ENCODE assay signal across 9 mouse cellular contexts in genomic region chr16:89872011-89872942, GRCm38 (mm10).
DNase-seq lines count a peak whose midpoint lies in the region; ATAC-seq lines count a peak whose summit lies in the region.
"Had no signal": no experiment of that assay in that cellular context is flagged by ENCODE, and none has a peak within 500 bp of the region (broad histone marks: within the 10 kb centered on the region; RNA-seq: fewer than 3 reads in every experiment).

No protein-coding gene starts in this region.

- no peak overlapping the region for H3K9ac ChIP-seq in hindbrain, embryonic 11.5 days (ENCODE audit: low read depth, low read length)
- peak overlapping the region; percentile 21; the same call in 1 of the 2 replicates for H3K9ac ChIP-seq in liver, embryonic 11.5 days (ENCODE audit: low read depth, low read length)

- peaks cover 9% of the 10 kb centered on the region; the same call in 1 of the 2 replicates for H3K9me3 ChIP-seq in hindbrain, embryonic 10.5 days
- H3K9me3 ChIP-seq in hindbrain, embryonic 11.5 days (ENCODE audit: control insufficient read depth, low read length), result no peaks in the 10 kb centered on the region
- H3K9me3 ChIP-seq in liver, embryonic 11.5 days (ENCODE audit: control insufficient read depth, low read length), result no peaks in the 10 kb centered on the region

- H3K4me1 ChIP-seq in hindbrain, embryonic 10.5 days (replicated peaks), result peaks cover 38% of the 10 kb centered on the region
- no peaks in the 10 kb centered on the region; the same call in 1 of the 2 replicates for H3K4me1 ChIP-seq in hindbrain, embryonic 11.5 days (replicated peaks; ENCODE audit: control insufficient read depth, insufficient read depth, low read length)
- H3K4me1 ChIP-seq in liver, embryonic 11.5 days (replicated peaks; ENCODE audit: control insufficient read depth, insufficient read depth, low read length), result peaks cover 23% of the 10 kb centered on the region

- no peaks in the 10 kb centered on the region for H3K27me3 ChIP-seq in hindbrain, embryonic 10.5 days (ENCODE audit: insufficient read depth, poor library complexity, severe bottlenecking)
- H3K27me3 ChIP-seq in hindbrain, embryonic 11.5 days (ENCODE audit: control insufficient read depth, insufficient read depth, low read length), result no peaks in the 10 kb centered on the region
- no peaks in the 10 kb centered on the region for H3K27me3 ChIP-seq in liver, embryonic 11.5 days (replicated peaks; ENCODE audit: control insufficient read depth, insufficient read depth, low read length)

- ATAC-seq in hindbrain, embryonic 11.5 days (ENCODE audit: low FRiP score), result no peak
- peak; percentile 82 for ATAC-seq in liver, embryonic 11.5 days (replicated peaks; ENCODE audit: low FRiP score)

- H3K36me3 ChIP-seq in hindbrain, embryonic 10.5 days, result peaks cover 41% of the 10 kb centered on the region
- H3K36me3 ChIP-seq in hindbrain, embryonic 11.5 days (ENCODE audit: control insufficient read depth, insufficient read depth, low read length), result no peaks in the 10 kb centered on the region
- H3K36me3 ChIP-seq in liver, embryonic 11.5 days (ENCODE audit: control insufficient read depth, insufficient read depth, low read length), result no peaks in the 10 kb centered on the region; the same call in 1 of the 2 replicates

- no peak overlapping the region for H3K4me2 ChIP-seq in hindbrain, embryonic 11.5 days (replicated peaks; ENCODE audit: low read depth, low read length)
- peak overlapping the region; percentile 58 for H3K4me2 ChIP-seq in liver, embryonic 11.5 days

- no peak for DNase-seq in hindbrain, embryonic 10.5 days (ENCODE audit: low spot score)
- no peak for DNase-seq in hindbrain, embryonic 11.5 days (ENCODE audit: low spot score)
- peak; percentile 86 for DNase-seq in 3134 (ENCODE audit: extremely low read depth, insufficient read length, low spot score)
- DNase-seq in MEL-GATA-1-ER (ENCODE audit: extremely low read depth, low read depth), result peak; percentile 43
- peak; percentile 56 for DNase-seq in liver, embryonic 11.5 days (ENCODE audit: low spot score)
- no peak for DNase-seq in right cerebral cortex, postnatal 4 days
- no peak for DNase-seq in cerebellum, postnatal 4 days (ENCODE audit: low spot score in 2 of 2)
- no peak for DNase-seq in lung, postnatal 10 days
- DNase-seq: cerebellum, adult 11-12 months had no signal

- no peak overlapping the region for H3K4me3 ChIP-seq in hindbrain, embryonic 10.5 days
- H3K4me3 ChIP-seq in hindbrain, embryonic 11.5 days (ENCODE audit: low read depth, low read length), result no peak overlapping the region
- peak overlapping the region; percentile 0; the same call in 1 of the 2 replicates for H3K4me3 ChIP-seq in liver, embryonic 11.5 days (ENCODE audit: low read depth, low read length)

- WGBS in hindbrain, embryonic 10.5 days, result 78% methylated on average over 20 of the region's 20 CpGs
- WGBS in hindbrain, embryonic 11.5 days, result 79% methylated on average over 20 of the region's 20 CpGs
- 48% methylated on average over 20 of the region's 20 CpGs for WGBS in liver, embryonic 11.5 days

- H3K27ac ChIP-seq in hindbrain, embryonic 10.5 days, result peak overlapping the region; percentile 67
- no peak overlapping the region for H3K27ac ChIP-seq in hindbrain, embryonic 11.5 days (ENCODE audit: low read depth, low read length)
- peak overlapping the region; percentile 64 for H3K27ac ChIP-seq in liver, embryonic 11.5 days (ENCODE audit: low read depth, low read length)

Comparison
In these comparisons a context has a peak if more than half of its experiments do, and no peak if none do; other contexts are left out.
1. DNase-seq: peak in 3134 (single experiment), MEL-GATA-1-ER (single experiment) and liver, embryonic 11.5 days (single experiment); none in hindbrain, embryonic 10.5 days (single experiment), hindbrain, embryonic 11.5 days (single experiment), right cerebral cortex, postnatal 4 days (single experiment), cerebellum, postnatal 4 days (0 of 2) and lung, postnatal 10 days (single experiment).